ENCODE assay signal across 1 mouse cellular context in genomic region chr1:36658621-36659399, GRCm38 (mm10).
A peak's percentile ranks its signal among the peaks of the same experiment; 100 is the strongest.
TF ChIP-seq lines count a peak whose summit lies in the region.

No protein-coding gene starts in this region.

TF ChIP-seq in CH12.LX, 34 proteins besides CTCF, POLR2A, EP300 and RAD21:
- TF ChIP-seq MYC (IDR thresholded peaks at IDR 0.05; ENCODE audit: low read depth, low read length) (peak; percentile 44; the same call in 1 of the 2 replicates), TCF12 (IDR thresholded peaks at IDR 0.05; ENCODE audit: low read depth, low read length) (0 out of 2 replicates have a peak, but pooled peaks have one; percentile 61), BHLHE40 (IDR thresholded peaks at IDR 0.05; ENCODE audit: low read depth, low read length) (peak; percentile 36), MAZ (IDR thresholded peaks at IDR 0.05; ENCODE audit: low read depth, low read length) (no peak), ETS1 (conservative IDR thresholded peaks at IDR 0.05; ENCODE audit: low read depth, low read length) (peak; percentile 59)
